Mouse (Mus musculus) brown adipose tissue, adult 24 weeks (tissue): ENCODE measurements around the gene Tnfsf10. TPM values are rescaled to one million over a fixed set of nuclear protein-coding genes. Genes with fewer than 3 reads are reported as not detected.
"Not testable (repeated sequence)": the region's sequence is repeated elsewhere in the genome, so short reads cannot be mapped to it uniquely, and the experiment has no call there.

Experiments
- H3K27ac ChIP-seq: fragments of 200-500 bp; replicated peaks from 2 replicates; pipeline ENCODE4 v1.5.1; 2012; ENCODE audit warnings: low read depth, mild to moderate bottlenecking, low read length
- H3K4me1 ChIP-seq: fragments of 200-500 bp; 2 replicates; pipeline ENCODE4 v1.6.1; 2012; ENCODE audit warnings: low read length, mixed read lengths; ENCODE audit not compliant: control insufficient read depth, insufficient read depth, insufficient read length
- H3K4me3 ChIP-seq: fragments of 200-500 bp; 2 replicates; pipeline ENCODE4 v1.5.1; 2012; ENCODE audit warnings: low read depth, mild to moderate bottlenecking, low read length, moderate library complexity; ENCODE audit not compliant: insufficient read depth
- polyA plus RNA-seq: library from polyadenylated mRNA; stranded (reverse); fragments of >200 nt; gene quantifications from 2 replicates; pipeline ENCODE4 v1.2.4, GENCODE M21; 2012; ENCODE audit not compliant: missing spikeins, insufficient read depth, insufficient read length

Tnfsf10 gene
- polyA plus RNA-seq, 1 experiment, result 4.5 TPM

DNA sequence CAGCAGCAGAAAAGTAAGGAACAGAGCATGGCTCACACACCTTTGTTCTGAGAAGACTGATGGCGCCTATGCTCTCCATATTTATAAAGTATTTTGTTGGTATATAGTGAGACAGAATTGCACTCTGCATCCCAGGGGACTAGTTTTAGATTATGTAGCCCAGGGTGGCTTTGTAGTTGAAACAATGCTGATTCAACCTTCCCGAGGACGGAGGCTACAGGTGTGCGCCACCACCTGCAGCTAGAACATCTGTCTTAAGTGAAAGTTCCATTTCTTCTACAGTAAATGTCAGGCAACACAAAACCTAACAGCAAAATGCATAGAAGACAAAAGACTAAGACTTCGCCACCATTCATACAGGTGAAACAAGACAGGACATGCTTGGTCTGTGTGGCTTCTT lies 26.5 kb upstream of the Tnfsf10 start:
- Histone ChIP-seq H3K4me3 (no peak overlapping the region), H3K4me1 (peaks cover 7% of the 10 kb centered on the region), H3K27ac (no peak overlapping the region)

DNA sequence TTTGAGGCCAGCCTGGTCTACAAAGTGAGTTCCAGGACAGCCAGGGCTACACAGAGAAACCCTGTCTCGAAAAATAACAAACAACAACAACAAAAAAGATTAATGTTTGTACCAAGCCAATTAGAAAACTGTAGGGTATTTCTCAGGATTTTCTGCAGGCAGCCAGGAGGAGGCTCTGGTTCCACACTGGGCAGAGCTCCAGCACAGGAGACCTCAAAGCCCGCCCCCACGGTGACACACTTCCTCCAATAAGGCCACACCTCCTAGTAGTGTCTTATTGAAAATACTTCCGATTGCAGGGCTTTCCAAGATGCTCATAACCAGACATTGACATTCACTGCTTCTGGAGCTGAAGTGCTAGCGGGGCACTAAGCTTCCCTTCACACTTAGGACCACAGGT lies 25.9 kb upstream of the Tnfsf10 start:
- not testable (repeated sequence) for H3K4me1 ChIP-seq
- peak overlapping the region; percentile 48; the same call in 1 of the 2 replicates for H3K27ac ChIP-seq

GRCm38 (mm10) chr3:27291411-27291810 lies 25.4 kb upstream of the Tnfsf10 start:
- not testable (repeated sequence) for H3K4me3 ChIP-seq, H3K4me1 ChIP-seq
- peak overlapping the region; percentile 48; the same call in 1 of the 2 replicates for H3K27ac ChIP-seq

More for the DNA sequence above, 25.9 kb upstream of the Tnfsf10 start:
- H3K4me3 ChIP-seq, result not testable (repeated sequence)

DNA sequence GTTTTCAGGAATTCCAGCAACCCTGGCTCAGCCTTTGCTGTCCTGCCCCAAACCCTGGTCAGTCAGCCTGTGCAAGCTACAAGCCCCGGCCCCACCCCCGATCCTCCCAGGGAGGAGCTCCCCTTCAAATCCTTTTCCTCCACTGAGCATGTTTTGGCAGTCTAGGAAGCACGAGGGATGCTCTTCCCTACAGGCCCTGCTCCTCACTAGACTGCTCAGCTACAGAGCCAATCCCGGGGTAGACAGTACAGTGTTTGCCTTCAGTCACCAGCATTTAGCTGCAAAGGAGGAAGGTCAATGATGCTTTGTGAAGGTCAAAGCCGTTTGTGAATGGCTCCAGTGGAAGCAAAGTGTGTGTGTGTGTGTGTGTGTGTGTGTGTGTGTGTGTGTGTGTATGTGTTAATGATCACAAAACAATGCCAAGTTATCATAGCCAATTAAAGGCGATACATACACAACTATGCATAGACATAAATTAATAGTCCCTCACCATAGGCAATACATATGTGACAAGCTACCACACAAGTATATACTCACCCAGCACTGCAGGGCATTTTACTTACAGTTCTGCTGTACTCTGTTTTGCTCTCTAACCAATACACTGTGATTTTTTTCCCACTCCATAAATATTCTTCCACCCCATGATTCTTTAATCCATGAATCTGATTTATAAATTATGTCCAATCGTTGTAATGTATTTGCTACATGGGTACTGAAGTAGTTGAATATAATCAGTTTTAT lies 23.0 kb upstream of the Tnfsf10 start:
- Histone ChIP-seq H3K4me3 (no peak overlapping the region), H3K4me1 (0 out of 2 replicates have a peak, but pooled peaks cover 3% of the 10 kb centered on the region), H3K27ac (no peak overlapping the region)

- Histone ChIP-seq H3K27ac (no peak overlapping the region), H3K4me1 (peaks cover 6% of the 10 kb centered on the region)
These were observed 16.4 kb upstream of the Tnfsf10 start for GRCm38 (mm10) chr3:27300451-27300850.

DNA sequence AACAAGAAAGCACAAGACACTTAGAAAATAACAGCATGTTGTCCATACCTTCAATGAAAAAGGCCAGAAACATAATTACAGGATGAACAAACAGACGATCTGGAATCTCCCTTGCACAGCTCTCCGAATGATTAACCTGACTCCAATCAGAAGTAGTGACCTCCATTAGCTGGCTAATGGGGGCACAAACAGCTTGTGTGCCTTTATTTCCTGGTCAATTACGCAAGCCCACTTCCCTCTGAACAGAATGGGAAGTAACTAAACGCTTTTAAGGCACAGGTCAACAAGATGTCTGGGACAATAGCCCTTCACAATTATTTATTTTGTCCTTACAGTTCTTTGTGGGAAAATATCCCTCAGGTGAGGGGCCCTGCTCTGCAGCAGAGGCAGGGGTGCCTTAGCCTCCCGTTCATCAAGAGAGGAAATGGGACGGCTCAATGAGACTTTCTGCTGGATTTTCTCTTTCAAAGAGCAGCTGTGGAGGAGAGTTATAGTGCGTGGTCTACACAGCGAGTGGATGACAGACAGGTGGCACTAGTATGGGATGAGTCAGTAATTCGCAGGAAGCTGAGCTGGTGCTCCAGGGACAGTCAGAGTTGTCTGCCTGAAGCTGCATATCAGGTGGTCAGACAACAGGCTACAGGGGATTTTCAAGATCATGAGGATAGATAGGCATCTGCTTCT lies 14.3 kb upstream of the Tnfsf10 start:
- peaks cover 6% of the 10 kb centered on the region for H3K4me1 ChIP-seq
- peak overlapping the region; percentile 80 for H3K27ac ChIP-seq
- H3K4me3 ChIP-seq, result no peak overlapping the region

More at GRCm38 (mm10) chr3:27300451-27300850, 16.4 kb upstream of the Tnfsf10 start:
- no peak overlapping the region for H3K4me3 ChIP-seq

- Histone ChIP-seq H3K4me1 (peaks cover 6% of the 10 kb centered on the region), H3K27ac (no peak overlapping the region), H3K4me3 (no peak overlapping the region)
These were observed 10.0 kb upstream of the Tnfsf10 start for GRCm38 (mm10) chr3:27306815-27307214.

- H3K4me3 ChIP-seq, result no peak overlapping the region
These were observed 5.9 kb upstream of the Tnfsf10 start for GRCm38 (mm10) chr3:27310973-27311372.

DNA sequence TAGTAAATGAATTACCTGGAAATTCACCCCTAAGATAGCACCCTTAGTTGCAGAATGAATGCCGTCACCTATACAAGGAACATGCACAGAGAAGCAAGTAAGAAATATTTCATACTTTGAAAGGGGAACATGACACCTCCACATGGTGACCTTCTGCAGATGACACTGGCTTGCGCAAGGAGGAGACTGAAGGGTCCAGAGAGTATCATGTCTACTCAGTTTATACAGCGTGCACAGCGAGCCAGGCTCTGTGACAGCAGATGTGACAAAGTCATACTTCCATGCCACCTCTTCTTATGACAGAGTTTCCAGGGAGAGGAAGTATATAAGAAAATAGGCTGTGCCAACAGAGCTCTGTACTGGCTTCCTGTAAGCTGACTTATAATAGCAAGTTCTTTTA lies 5.4 kb upstream of the Tnfsf10 start:
- Histone ChIP-seq H3K4me1 (peaks cover 3% of the 10 kb centered on the region; the same call in 1 of the 2 replicates), H3K27ac (no peak overlapping the region), H3K4me3 (no peak overlapping the region)

More at GRCm38 (mm10) chr3:27310973-27311372, 5.9 kb upstream of the Tnfsf10 start:
- no peak overlapping the region for H3K27ac ChIP-seq
- H3K4me1 ChIP-seq, result peaks cover 1% of the 10 kb centered on the region; the same call in 1 of the 2 replicates

GRCm38 (mm10) chr3:27314506-27315164 lies 2.2 kb upstream of the Tnfsf10 start:
- Histone ChIP-seq H3K4me1 (peaks cover 3% of the 10 kb centered on the region; the same call in 1 of the 2 replicates), H3K27ac (no peak overlapping the region), H3K4me3 (no peak overlapping the region)

- Histone ChIP-seq H3K4me3 (peak overlapping the region; percentile 71), H3K27ac (peak overlapping the region; percentile 89), H3K4me1 (peaks cover 3% of the 10 kb centered on the region)
These were observed 628 bp downstream of the Tnfsf10 start for GRCm38 (mm10) chr3:27317288-27318024.

GRCm38 (mm10) chr3:27319650-27320049 lies 2.8 kb downstream of the Tnfsf10 start:
- Histone ChIP-seq H3K4me1 (peaks cover 6% of the 10 kb centered on the region), H3K4me3 (peak overlapping the region; percentile 45), H3K27ac (peak overlapping the region; percentile 74)

DNA sequence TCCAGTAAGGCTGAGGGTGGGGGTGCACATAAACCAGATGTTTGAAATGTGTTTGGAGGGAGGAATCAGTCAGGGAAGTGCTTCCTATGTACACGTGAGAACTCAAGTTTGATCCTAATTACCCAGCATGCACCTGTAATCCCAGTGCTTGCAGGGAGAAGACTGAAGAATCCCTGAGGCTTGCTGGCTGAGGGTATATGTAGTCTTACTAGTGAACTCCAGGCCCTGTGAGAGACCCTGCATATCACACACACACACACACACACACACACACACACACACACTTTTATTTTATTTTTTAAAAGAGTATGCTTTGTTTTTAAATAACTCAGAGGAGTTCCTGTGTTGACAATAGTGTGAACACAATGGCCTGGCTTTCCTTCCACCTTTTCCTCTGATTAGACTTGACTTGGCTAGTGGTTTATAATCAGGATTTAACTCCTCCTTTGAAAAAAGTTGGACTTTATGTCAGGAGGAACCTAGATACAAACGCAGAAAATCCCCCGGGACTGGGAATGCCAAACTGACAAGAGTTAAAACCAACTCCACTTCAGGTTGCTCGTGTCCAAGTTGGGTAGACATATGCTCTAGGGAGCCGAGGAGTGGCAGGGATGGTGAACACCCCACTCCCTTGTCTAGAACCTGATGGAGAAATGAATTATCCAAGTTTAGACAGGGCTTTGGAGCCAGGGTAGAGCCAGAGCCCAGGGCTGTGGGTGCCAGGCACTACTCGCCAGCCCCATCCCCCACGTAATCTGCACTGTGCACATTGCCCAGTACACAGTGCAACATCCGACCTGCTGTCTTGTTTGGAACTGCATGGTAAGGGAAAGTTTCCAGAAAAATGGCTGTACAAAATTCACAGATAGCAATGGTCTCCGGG lies 4.0 kb downstream of the Tnfsf10 start:
- peak overlapping the region; percentile 90 for H3K27ac ChIP-seq
- H3K4me3 ChIP-seq, result peak overlapping the region; percentile 46
- peaks cover 6% of the 10 kb centered on the region for H3K4me1 ChIP-seq

- Histone ChIP-seq H3K4me1 (peaks cover 3% of the 10 kb centered on the region), H3K4me3 (no peak overlapping the region), H3K27ac (peak overlapping the region; percentile 79; the same call in 1 of the 2 replicates)
These were observed 5.8 kb downstream of the Tnfsf10 start for GRCm38 (mm10) chr3:27322591-27322990.
